ENCODE assay signal across 8 mouse cellular contexts in the genomic region with DNA sequence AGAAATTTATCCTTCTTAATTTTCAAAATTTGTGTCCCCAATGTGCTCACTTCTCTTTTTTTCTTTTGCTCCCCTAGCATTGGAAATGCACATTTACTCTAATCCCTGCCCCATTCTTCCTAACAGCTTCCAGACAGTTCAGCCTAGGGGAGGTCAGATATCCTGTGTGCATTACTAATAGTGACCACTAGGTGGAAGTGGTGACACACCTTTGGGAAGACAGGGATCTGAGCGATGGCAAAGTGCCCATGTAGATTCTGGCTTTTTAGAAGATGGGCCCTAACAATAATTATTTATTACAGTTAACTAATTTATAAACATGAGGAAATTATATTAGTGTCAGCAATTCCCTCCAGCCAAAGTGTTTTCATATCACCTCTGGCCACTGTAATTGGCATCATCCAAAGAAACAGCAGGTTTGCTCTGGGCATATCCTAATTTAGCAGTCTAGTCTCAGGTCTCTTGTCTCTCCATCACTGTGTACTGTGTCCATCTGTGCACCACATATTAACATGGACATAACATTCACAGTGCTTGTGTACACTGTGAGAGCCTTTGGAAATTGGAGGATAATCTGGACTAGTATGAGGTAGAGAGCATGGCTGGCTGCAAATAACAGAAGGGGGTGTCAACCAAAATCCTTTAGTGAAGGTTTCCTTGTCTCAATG. TPM values are rescaled to one million over a fixed set of nuclear protein-coding genes. Genes with fewer than 3 reads are reported as not detected.
DNase-seq lines count a peak whose midpoint lies in the region; ATAC-seq and TF ChIP-seq lines count a peak whose summit lies in the region.

No protein-coding gene starts in this region.

- no peak overlapping the region for H3K27ac ChIP-seq in hindbrain, embryonic 12.5 days
- H3K27ac ChIP-seq in layer of hippocampus, adult 2 months = no peak overlapping the region
- no peak overlapping the region for H3K27ac ChIP-seq in lung, embryonic 16.5 days (ENCODE audit: low read length)

- peak; percentile 91 for ATAC-seq in erythroblast, adult 5-6 weeks (replicated peaks; ENCODE audit: low FRiP score, poor library complexity, severe bottlenecking)
- ATAC-seq in hindbrain, embryonic 12.5 days (ENCODE audit: low FRiP score) = peak; percentile 91
- ATAC-seq in lung, embryonic 16.5 days (ENCODE audit: low read depth) = peak; percentile 62; the same call in 1 of the 2 replicates

- no peaks in the 10 kb centered on the region for H3K27me3 ChIP-seq in hindbrain, embryonic 12.5 days
- H3K27me3 ChIP-seq in lung, embryonic 16.5 days (ENCODE audit: control insufficient read depth, insufficient read depth, low read depth, low read length) = no peaks in the 10 kb centered on the region

- no peak overlapping the region for H3K9ac ChIP-seq in hindbrain, embryonic 12.5 days
- H3K9ac ChIP-seq in lung, embryonic 16.5 days (ENCODE audit: low read length) = no peak overlapping the region

- DNase-seq in heart, adult 9 months (ENCODE audit: low spot score in 2 of 2) = peak; percentile 17 to 39
- no peak for DNase-seq in heart, adult 11 months
- peak; percentile 88 for DNase-seq in brain, adult 2 months (ENCODE audit: low read depth, low spot score)
- DNase-seq in layer of hippocampus, adult 2 months (ENCODE audit: low spot score in 2 of 2) = peak; percentile 69 to 78
- peak; percentile 63 for DNase-seq in retina, postnatal 7 days (ENCODE audit: low read depth, low spot score)

- no peaks in the 10 kb centered on the region for H3K9me3 ChIP-seq in hindbrain, embryonic 12.5 days (replicated peaks)
- H3K9me3 ChIP-seq in lung, embryonic 16.5 days (ENCODE audit: control insufficient read depth, low read length) = no peaks in the 10 kb centered on the region

- peak; percentile 99 for TF ChIP-seq CTCF in layer of hippocampus, adult 2 months (conservative IDR thresholded peaks at IDR 0.05)

- H3K4me3 ChIP-seq in hindbrain, embryonic 12.5 days = no peak overlapping the region
- no peak overlapping the region for H3K4me3 ChIP-seq in layer of hippocampus, adult 2 months
- no peak overlapping the region for H3K4me3 ChIP-seq in lung, embryonic 16.5 days (ENCODE audit: low read length)

- no peaks in the 10 kb centered on the region for H3K4me1 ChIP-seq in hindbrain, embryonic 12.5 days
- no peaks in the 10 kb centered on the region for H3K4me1 ChIP-seq in lung, embryonic 16.5 days (replicated peaks; ENCODE audit: control insufficient read depth, insufficient read depth, low read length)

- no peak overlapping the region for H3K4me2 ChIP-seq in hindbrain, embryonic 12.5 days (replicated peaks)
- H3K4me2 ChIP-seq in lung, embryonic 16.5 days (ENCODE audit: low read depth, low read length) = no peak overlapping the region

- 7% methylated on average over 1 of the region's 1 CpGs for WGBS in hindbrain, embryonic 12.5 days
- 3% methylated on average over 1 of the region's 1 CpGs for WGBS in lung, embryonic 16.5 days

- no peaks in the 10 kb centered on the region for H3K36me3 ChIP-seq in hindbrain, embryonic 12.5 days
- no peaks in the 10 kb centered on the region for H3K36me3 ChIP-seq in lung, embryonic 16.5 days (ENCODE audit: control insufficient read depth, insufficient read depth, low read length)

RNA-seq across cellular contexts. Expression of a gene that starts 13.1 kb away (rescaled TPM):
- not detected in 2 replicates for total RNA-seq in erythroblast, adult 5-6 weeks (2015; ENCODE audit: low replicate concordance)
- 0.28 TPM in 1 of 2 replicates, not detected in the other for total RNA-seq in erythroblast, adult 5-6 weeks (2017; ENCODE audit: low replicate concordance)
- polyA plus RNA-seq in hindbrain, embryonic 12.5 days (2016; fragmentation: Nextera tagmentation; extraction: Ambion mirVana) = not detected in 2 replicates
- total RNA-seq in layer of hippocampus, adult 2 months (2021) = not detected
- not detected in 2 replicates for polyA plus RNA-seq in lung, embryonic 16.5 days (2015; fragmentation: Nextera tagmentation; extraction: Ambion mirVana)

RNA-seq across cellular contexts. Expression of a gene that starts 57.7 kb away (rescaled TPM):
- total RNA-seq in erythroblast, adult 5-6 weeks (2015; ENCODE audit: low replicate concordance) = 2,664 and 2,909 TPM in 2 replicates
- total RNA-seq in erythroblast, adult 5-6 weeks (2017; ENCODE audit: low replicate concordance) = 999 and 1,312 TPM in 2 replicates
- polyA plus RNA-seq in hindbrain, embryonic 12.5 days (2016; fragmentation: Nextera tagmentation; extraction: Ambion mirVana) = 9.0 and 9.7 TPM in 2 replicates
- total RNA-seq in layer of hippocampus, adult 2 months (2021) = not detected
- 0.83 and 3.4 TPM in 2 replicates for polyA plus RNA-seq in lung, embryonic 16.5 days (2015; fragmentation: Nextera tagmentation; extraction: Ambion mirVana)

Comparison
In these comparisons a context has a peak if more than half of its experiments do, and no peak if none do; other contexts are left out.
1. RNA of a gene that starts 57.7 kb away (total RNA-seq): 999 to 2,909 TPM in erythroblast, adult 5-6 weeks; not detected in layer of hippocampus, adult 2 months; every median in the first group is over 100 times any median in the second.
2. Peak in every context shown above with its lines, with median percentiles within 50 percentile points of each other: ATAC-seq.